Mouse (Mus musculus) c-Kit-negative CD71-positive TER-119-positive erythroid progenitor cells, embryonic 14.5 days (primary cell): ENCODE measurements around the gene Ptch1.

Experiments
- DNase-seq: peaks from one replicate; pipeline ENCODE4 v3.0.0-alpha.2; 2013; ENCODE audit warnings: low read depth, low spot score

Ptch1 gene

DNA sequence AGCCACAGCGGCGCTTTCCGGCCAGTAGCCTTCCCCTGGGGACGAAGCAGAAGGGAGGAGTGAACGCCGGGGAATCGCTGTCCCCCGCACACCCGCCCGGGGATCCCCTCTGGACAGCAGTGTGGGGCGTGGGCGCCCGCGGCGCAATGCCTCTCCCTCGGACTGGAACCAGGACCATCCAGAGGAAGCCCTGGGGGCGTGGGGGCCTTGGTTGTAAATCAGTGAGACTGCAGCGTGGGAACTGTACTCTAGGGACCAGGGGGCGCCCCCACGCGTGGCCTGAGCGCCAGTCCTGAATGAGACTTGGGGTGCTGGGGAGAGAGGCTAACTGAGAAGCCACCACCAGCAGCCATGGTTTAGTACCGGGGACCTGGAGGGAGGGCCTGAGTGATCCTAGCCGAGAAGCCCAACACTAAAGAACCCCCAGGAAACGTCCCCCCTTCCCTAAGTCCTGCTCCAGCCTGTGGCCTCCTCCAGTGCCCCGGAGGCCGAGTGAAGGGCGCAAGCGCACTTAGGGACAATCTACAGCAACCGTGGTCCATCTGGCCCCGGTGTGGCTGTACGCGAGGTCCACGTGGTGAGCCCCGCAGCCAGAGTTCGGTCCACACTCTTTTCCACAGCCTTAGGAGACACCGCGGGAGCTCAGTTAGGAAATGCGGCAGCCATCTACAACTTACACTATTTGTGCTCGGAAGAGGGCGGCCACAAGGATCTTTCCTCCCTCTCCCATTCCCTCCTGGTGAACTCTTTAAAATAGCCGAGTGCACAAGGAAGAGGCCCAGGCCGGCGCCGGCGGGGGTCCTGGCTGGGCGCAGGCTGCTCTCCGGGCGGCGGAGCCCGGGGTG is 9.4 kb downstream of the Ptch1 start:
- DNase-seq: no peak

GRCm38 (mm10) chr13:63562972-63563780 is 10.2 kb downstream of the Ptch1 start:
- peak; percentile 30 for DNase-seq

DNA sequence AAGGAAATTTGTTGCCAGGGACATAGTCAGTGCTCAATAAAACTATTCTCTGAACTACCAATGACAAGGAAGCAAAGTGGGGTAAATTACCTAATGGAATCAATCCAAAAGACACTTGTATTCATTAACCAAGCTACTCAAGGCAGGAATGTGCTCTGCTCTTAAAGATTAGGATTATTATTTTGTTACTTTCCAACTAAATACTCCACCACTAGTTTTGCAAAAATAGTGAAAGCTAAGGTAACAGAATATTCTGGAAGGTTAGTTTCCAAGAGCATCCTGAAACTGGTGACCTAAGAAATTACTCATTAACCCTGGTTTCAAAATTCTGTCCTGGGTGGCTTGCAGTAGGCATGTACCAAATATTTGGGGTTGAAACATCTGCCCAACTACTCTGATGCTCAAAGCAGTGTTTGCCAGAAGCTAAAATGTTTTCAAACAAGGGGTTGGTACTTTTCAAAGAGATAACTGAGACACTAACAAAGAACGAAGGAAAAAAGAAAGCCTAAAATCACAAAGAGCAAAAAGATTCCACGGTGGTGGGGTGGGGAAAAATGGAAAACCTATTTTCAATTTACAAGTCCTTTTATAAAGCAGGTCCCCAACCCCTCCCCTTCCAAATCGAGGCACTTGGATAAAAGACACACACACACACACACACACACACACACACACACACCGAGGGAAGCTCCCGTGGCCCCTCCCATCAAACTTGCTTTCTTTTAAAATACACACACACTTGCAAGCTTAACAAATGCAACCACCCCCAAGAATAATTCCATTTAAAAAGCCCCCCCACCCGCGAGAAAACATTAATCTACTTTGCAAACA is 11.0 kb downstream of the Ptch1 start:
- DNase-seq: no peak

- no peak for DNase-seq
These were observed 15.0 kb downstream of the Ptch1 start for GRCm38 (mm10) chr13:63558297-63558890.

DNA sequence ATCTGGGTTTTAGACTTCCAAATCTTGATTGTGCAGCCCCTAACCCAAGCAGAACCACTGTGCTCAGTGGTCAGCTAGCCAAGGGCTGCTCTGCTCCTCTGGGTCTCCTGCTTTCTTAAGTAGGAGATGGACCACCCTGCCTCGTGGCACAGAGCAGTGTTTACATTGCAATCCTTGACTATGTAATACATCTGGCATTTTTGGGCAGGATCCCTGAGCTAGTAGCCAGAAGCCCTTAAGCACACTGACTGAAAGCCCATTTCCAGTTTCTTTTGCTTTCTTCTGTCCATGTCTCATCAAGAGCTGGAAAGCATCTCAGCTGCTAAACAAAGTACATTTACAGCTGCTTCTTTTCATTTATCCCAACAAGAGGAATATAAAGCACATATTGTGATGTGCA is 17.0 kb downstream of the Ptch1 start:
- DNase-seq: no peak

GRCm38 (mm10) chr13:63555885-63556284 is 17.5 kb downstream of the Ptch1 start:
- DNase-seq: no peak

- DNase-seq: no peak
These were observed 18.8 kb downstream of the Ptch1 start for GRCm38 (mm10) chr13:63554569-63554968.

DNA sequence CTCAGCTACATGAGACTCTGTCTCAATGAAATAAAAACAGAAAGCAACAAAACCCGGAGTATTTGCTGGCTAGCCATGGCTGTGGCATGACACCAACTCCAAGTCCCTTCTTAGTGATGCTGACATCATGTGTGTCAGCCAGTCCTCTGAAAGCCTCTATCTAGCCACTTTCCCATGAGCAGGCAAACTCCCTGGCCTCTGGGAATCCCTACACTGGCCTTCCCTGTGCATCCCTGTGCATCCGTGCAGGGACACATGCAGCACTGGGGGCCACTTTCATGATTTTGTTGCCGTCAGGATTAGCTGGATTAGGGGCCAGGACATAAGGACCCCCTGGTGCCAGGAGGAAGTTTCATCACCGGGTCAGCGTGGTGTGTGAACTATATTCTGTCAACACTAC is 20.0 kb downstream of the Ptch1 start:
- DNase-seq: no peak

- no peak for DNase-seq
These were observed 21.0 kb downstream of the Ptch1 start for GRCm38 (mm10) chr13:63552291-63552932.

GRCm38 (mm10) chr13:63551552-63552290 is 21.7 kb downstream of the Ptch1 start:
- DNase-seq: no peak

GRCm38 (mm10) chr13:63550367-63550766 is 23.0 kb downstream of the Ptch1 start:
- no peak for DNase-seq

DNA sequence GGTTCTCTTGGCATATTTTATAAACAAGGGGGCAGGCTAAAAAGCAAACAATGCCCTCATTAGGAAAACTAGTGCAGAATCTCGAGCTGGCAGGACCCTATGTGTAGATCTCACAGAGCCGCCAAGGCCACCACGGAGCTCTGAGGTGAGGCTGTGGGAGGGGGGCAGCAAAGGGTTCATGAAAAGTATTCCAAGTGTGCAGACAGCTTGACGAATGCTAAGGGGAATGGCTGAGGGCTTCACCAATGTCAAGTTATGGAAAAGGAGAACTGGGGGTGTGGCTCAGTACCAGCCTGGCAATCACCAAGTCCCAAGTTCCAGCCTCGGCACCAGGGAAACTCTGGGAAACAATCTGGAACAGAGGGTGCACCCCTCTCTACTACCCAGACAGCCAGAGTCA is 24.2 kb downstream of the Ptch1 start:
- DNase-seq: no peak

GRCm38 (mm10) chr13:63548571-63548970 is 24.8 kb downstream of the Ptch1 start:
- DNase-seq: no peak

DNA sequence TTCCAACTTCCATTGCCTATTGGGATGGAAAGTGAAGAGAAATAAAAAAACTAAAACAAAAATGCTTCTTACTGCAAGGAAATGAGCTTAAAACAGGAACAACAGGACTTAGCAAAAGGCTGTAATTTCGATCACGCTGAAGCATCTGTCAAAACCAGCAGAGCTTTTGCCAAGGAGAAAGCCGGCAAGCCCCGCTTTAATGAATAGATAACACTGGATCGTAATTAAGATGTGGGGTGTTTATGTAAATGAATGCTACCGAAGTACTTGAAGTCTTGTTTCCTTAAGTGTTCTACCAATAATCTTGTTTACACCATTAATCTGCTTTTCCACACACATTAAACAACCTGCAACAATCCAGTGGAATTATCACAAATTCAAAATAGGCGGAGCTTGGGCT is 28.1 kb downstream of the Ptch1 start:
- no peak for DNase-seq

- DNase-seq: no peak
These were observed 28.5 kb downstream of the Ptch1 start for GRCm38 (mm10) chr13:63544967-63545253.

GRCm38 (mm10) chr13:63544119-63544966 is 29.1 kb downstream of the Ptch1 start:
- DNase-seq: no peak

DNA sequence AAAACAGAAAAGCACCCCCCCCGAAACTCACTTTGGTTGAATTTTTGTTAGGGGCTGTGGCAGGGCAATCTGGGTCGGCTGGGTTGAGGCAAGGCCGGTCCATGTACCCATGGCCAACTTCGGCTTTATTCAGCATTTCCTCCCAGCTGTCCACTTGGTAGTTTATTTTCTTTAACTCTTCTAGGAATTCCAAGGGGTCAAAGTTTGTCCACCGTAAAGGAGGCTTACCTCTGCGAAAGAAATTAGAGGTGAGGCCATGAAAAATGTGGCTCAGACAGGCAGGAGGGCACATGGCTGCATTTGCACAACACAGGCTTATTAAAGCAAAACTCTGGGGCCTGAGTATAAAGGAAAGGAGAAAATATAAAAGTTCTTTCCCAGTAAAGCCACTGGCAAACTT is 29.9 kb downstream of the Ptch1 start:
- DNase-seq: no peak

- DNase-seq: no peak
These were observed 30.5 kb downstream of the Ptch1 start for GRCm38 (mm10) chr13:63542796-63543384.

GRCm38 (mm10) chr13:63541510-63541909 is 31.9 kb downstream of the Ptch1 start:
- DNase-seq: no peak
